Mouse (Mus musculus): ENCODE measurements around the gene Gm17304. TPM values are rescaled to one million over a fixed set of nuclear protein-coding genes. Genes with fewer than 3 reads are reported as not detected.

The Gm17304 gene
- polyA plus RNA-seq, 1 experiment from 2014 or later = not detected

Other genes starting within 250 kb of the Gm17304 start
- not detected in 2 replicates for gene Barhl2, start 150.9 kb upstream of the Gm17304 start, polyA plus RNA-seq (2016; fragmentation: Nextera tagmentation; extraction: Ambion mirVana)
- gene Zfp644, start 88.2 kb downstream of the Gm17304 start, polyA plus RNA-seq (2016; fragmentation: Nextera tagmentation; extraction: Ambion mirVana) = 82.6 and 84.5 TPM in 2 replicates

Data from limb, embryonic 12.5 days (tissue).